Mouse (Mus musculus): Measurements from ENCODE around the gene Dok1. TPM values are rescaled to one million over a fixed set of nuclear protein-coding genes. Genes with fewer than 3 reads are reported as not detected.

Dok1 gene
- polyA plus RNA-seq (2012; ENCODE audit: insufficient read depth, insufficient read length, missing spikeins) = 1.3 and 1.5 TPM in 2 replicates

DNA sequence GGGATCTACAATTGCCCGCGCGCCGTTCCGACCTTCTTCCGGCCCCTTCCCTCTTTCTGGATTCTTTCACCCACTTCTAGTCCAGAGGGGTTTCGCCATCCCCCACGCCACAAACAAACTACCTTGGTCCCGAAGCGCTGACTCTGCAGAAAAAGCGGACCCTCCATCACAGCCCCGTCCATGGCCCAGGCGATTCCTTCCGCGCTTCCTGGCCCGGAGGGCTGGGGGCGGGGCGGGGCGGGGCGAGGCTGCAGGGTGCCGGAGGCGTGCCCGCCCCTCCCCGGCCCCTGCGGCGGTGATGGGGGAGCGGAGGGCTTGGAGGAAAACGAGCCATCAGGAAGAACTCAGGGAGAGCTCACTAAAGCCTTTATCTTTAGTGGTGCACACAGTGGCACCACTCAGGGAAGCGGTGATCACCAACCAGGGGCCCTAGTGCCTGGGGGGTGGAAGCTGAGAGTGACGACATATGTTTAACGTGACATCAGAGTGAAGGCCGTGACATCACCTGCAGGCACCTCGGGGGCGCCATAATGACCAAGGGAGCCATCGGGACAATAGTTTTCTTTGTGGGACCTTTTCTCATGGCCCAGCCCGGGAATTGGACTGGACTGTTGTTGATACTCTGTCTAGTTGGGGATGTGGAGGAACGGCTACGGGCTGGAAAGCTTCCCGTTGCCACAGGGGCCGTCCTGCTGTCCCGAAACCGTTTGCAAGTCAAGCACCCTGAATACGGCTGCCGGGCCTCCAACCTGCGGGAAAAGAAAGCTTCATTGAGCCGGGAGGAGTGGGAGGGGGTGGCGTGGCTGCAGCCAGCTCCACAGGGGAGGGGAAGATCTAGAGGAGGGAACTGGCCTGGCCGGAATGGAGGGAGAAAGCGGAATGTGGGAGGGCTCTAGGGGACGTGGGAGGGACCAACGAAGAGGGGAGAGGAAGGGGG is at the start of gene Dok1, which contains the start of gene Loxl3:
Gene Dok1 (minus strand): TSS at position 223 of the 937 bp plus-strand sequence.
Gene Loxl3 (plus strand): TSS at position 925 of the 937 bp plus-strand sequence.
- H3K4me3 ChIP-seq (ENCODE audit: insufficient read depth, low read depth, low read length) = peak within 1 kb of the TSS; percentile 72
- H3K4me1 ChIP-seq (ENCODE audit: control insufficient read depth, insufficient read depth, insufficient read length, low read length) = peaks cover 4% of the 10 kb centered on the region; the same call in 1 of the 2 replicates
- H3K27ac ChIP-seq (replicated peaks; ENCODE audit: low read depth, low read length) = peak within 1 kb of the TSS; percentile 55

- H3K27ac ChIP-seq (replicated peaks; ENCODE audit: low read depth, low read length) = no peak overlapping the region
- H3K4me3 ChIP-seq (ENCODE audit: insufficient read depth, low read depth, low read length) = no peak overlapping the region
- peaks cover 3% of the 10 kb centered on the region; the same call in 1 of the 2 replicates for H3K4me1 ChIP-seq (ENCODE audit: control insufficient read depth, insufficient read depth, insufficient read length, low read length)
These were observed 46.9 kb upstream of the Dok1 start for GRCm38 (mm10) chr6:83080210-83080609.

- Histone ChIP-seq H3K4me3 (ENCODE audit: insufficient read depth, low read depth, low read length) (peak overlapping the region; percentile 90), H3K4me1 (ENCODE audit: control insufficient read depth, insufficient read depth, insufficient read length, low read length) (peaks cover 3% of the 10 kb centered on the region; the same call in 1 of the 2 replicates)
These were observed 45.1 kb upstream of the Dok1 start for GRCm38 (mm10) chr6:83078324-83078858.

DNA sequence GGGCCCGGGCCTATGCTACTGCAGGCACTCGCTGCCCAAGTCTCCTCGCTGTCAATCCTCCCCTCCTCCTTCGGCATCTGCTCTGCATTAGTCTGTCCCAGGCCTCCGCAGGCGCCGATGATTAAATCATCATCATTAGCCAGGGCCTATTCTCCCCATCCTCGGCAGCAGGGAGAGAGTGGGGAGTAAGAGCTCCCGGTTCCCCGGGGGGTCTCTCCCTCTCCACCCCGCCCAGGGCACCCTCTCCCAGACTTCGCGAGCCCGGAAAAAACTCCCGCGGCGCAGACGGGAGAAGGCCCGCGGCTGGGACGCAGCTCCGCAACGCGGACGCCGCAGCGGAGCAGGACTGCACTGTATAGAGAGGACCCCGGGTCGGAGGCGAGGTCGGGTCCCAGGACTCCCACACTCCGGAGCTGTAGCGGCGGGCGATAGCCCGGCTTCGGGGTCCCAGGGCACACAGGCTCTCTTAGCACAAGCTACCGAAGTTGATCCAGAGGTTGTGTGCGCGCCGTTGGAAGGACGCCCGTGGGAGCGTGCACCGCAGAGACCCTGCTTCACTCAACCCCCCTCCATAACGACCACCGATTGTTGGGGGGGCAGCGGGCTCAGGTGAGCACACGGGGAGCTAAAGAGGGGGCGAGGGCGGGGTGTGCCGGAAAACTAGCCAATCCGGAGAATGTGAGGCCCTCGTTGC is 44.5 kb upstream of the Dok1 start, which contains the start of gene Pcgf1:
Gene Pcgf1 (plus strand): TSS at position 240 of the 694 bp plus-strand sequence.
- Histone ChIP-seq H3K27ac (replicated peaks; ENCODE audit: low read depth, low read length) (peak within 1 kb of the TSS; percentile 98), H3K4me3 (ENCODE audit: insufficient read depth, low read depth, low read length) (peak within 1 kb of the TSS; percentile 90), H3K4me1 (ENCODE audit: control insufficient read depth, insufficient read depth, insufficient read length, low read length) (peaks cover 3% of the 10 kb centered on the region; the same call in 1 of the 2 replicates)

More at GRCm38 (mm10) chr6:83078324-83078858, 45.1 kb upstream of the Dok1 start:
- peak overlapping the region; percentile 98 for H3K27ac ChIP-seq (replicated peaks; ENCODE audit: low read depth, low read length)

DNA sequence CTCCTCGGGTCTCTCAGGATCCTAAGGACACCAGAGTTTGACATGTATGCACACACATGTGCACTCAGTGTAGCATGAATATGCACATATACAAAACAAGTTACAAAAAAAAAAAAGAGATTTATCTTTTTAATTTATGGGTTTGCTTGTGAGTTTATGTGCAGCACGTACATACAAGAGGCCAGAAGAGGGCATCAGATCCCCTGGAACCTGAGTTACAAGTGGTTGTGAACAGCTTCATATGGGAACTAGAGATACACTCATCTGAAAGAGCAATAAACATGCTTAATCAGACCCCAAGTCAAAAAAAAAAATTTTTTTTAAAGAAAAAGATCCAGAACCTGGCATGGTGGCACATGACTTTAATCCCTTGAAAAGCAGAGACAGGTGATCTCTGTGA is 41.7 kb upstream of the Dok1 start:
- Histone ChIP-seq H3K27ac (replicated peaks; ENCODE audit: low read depth, low read length) (no peak overlapping the region), H3K4me1 (ENCODE audit: control insufficient read depth, insufficient read depth, insufficient read length, low read length) (peaks cover 3% of the 10 kb centered on the region; the same call in 1 of the 2 replicates), H3K4me3 (ENCODE audit: insufficient read depth, low read depth, low read length) (no peak overlapping the region)

DNA sequence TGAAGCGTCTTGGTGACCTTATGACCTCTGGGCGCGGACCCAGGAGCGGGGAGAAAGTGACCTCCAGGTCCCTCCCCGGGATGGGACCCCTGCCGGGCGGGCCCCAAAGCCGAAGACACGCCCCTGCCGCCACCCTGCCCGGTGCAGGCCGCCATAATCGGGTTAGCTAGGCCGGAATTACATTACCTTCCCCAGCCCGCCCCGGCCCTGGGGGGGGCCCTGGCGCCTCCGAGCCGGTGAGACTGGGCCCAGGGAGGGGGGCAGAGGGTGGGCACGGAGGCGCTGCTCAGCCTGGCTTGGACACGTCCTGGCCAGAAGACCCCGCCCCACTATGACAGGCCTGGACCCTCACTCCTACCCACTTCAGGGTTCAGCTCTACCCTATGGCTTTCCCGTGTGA is 37.9 kb upstream of the Dok1 start:
- H3K4me1 ChIP-seq (ENCODE audit: control insufficient read depth, insufficient read depth, insufficient read length, low read length) = no peaks in the 10 kb centered on the region; the same call in 1 of the 2 replicates
- H3K4me3 ChIP-seq (ENCODE audit: insufficient read depth, low read depth, low read length) = no peak overlapping the region
- H3K27ac ChIP-seq (replicated peaks; ENCODE audit: low read depth, low read length) = no peak overlapping the region

- H3K4me1 ChIP-seq (ENCODE audit: control insufficient read depth, insufficient read depth, insufficient read length, low read length) = no peaks in the 10 kb centered on the region; the same call in 1 of the 2 replicates
- H3K4me3 ChIP-seq (ENCODE audit: insufficient read depth, low read depth, low read length) = no peak overlapping the region
- no peak overlapping the region for H3K27ac ChIP-seq (replicated peaks; ENCODE audit: low read depth, low read length)
These were observed 37.3 kb upstream of the Dok1 start for GRCm38 (mm10) chr6:83070311-83071219.

GRCm38 (mm10) chr6:83070247-83070310 is 36.8 kb upstream of the Dok1 start, which contains the start of gene Tlx2:
Gene Tlx2 (minus strand): TSS chr6:83070293.
- Histone ChIP-seq H3K4me1 (ENCODE audit: control insufficient read depth, insufficient read depth, insufficient read length, low read length) (no peaks in the 10 kb centered on the region; the same call in 1 of the 2 replicates), H3K27ac (replicated peaks; ENCODE audit: low read depth, low read length) (no peak within 1 kb of the TSS), H3K4me3 (ENCODE audit: insufficient read depth, low read depth, low read length) (peak within 1 kb of the TSS; percentile 28)

DNA sequence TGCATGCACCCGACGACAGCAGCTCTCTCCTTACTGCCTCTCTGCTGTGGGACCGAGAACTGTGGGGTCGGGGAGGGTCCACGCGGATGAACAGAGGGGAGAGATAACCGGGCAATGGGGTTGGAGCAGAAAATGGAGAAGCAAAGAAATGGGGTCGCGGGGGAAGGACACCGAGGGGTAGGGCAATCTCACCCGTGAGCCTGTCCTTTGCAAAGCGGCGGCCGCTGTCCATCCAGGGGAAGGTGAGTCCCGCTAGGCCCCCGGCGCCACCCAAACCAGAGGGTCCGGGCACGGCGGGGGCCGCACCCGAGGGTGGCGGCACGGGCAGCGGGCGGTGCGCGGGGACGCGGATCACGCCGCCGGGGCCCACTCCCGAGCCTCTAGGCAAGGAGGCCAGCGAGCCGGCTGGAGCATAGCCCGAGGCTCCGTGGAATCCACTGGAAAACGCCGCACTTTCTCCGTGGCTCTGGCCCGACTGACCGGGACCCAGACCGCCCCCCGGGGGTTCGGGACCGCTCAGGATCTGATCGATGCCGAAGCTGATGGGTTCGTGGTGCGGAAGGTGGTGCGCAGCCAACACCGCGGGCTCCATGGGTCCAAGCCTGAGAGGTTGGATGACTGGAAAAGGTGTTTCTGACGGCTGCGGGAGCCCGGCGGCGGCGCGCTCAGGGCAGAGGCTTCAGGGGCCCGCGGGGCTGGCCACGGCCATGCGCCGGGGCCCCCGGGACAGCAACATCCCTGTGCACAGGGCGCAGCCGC is 36.4 kb upstream of the Dok1 start:
- H3K4me3 ChIP-seq (ENCODE audit: insufficient read depth, low read depth, low read length) = peak overlapping the region; percentile 28
- no peaks in the 10 kb centered on the region; the same call in 1 of the 2 replicates for H3K4me1 ChIP-seq (ENCODE audit: control insufficient read depth, insufficient read depth, insufficient read length, low read length)
- H3K27ac ChIP-seq (replicated peaks; ENCODE audit: low read depth, low read length) = no peak overlapping the region

DNA sequence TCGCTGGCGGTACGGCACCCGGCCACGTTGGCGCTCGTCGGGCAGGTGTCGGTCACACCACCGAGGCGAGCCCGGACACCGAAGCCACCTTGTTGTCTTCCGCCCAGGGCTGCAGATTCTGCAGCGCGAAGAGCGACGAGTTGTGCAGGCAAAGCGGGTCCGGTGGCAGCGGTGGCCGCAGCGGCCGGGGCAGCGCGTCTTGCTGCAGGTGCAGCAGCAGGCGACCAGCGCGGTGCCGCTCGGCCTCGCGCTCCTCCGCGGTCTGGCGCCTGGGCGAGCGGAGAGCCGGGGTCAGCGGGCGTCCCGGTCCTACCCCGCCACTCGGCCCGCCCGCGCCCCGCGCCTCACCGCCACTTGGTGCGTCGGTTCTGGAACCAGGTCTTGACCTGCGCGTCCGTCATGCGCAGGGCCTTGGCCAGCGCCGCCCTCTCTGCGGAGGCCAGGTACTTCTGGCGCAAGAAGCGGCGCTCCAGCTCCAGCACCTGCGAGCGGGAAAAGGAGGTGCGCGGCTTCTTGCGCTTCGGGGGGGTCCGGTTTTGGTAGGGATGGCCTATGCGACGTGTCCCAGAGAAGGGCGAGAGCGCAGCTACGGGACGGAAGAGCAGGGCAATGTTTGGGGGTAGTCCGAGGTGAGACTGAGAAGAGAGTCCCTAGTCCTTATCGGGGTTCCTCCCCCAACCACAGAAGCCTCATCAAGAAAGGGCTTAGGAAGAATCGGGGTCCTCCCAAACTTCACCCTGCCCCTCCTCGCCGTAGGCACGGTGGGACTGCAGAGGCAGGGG is 35.6 kb upstream of the Dok1 start:
- no peak overlapping the region for H3K27ac ChIP-seq (replicated peaks; ENCODE audit: low read depth, low read length)
- H3K4me1 ChIP-seq (ENCODE audit: control insufficient read depth, insufficient read depth, insufficient read length, low read length) = no peaks in the 10 kb centered on the region; the same call in 1 of the 2 replicates
- peak overlapping the region; percentile 28 for H3K4me3 ChIP-seq (ENCODE audit: insufficient read depth, low read depth, low read length)

DNA sequence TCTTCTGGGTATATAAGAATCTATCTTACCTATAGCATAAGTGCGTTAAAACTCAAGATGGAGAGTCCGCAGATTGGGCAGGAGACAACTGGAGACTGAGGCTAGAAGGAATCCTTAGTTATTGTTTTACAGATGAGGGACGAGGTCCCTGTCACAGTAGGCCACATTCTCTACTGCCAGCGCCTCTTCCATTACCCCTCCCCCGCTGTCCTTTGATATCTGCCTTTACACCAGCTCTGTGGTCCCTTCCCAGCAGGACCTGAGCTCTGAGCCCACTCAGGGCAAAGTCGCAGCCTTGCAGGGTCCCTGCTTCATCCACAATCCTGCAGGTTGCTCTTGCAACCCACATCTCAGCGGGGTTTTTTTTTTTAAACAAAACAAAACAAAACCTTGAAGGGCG is 35.0 kb upstream of the Dok1 start:
- Histone ChIP-seq H3K27ac (replicated peaks; ENCODE audit: low read depth, low read length) (no peak overlapping the region), H3K4me1 (ENCODE audit: control insufficient read depth, insufficient read depth, insufficient read length, low read length) (no peaks in the 10 kb centered on the region; the same call in 1 of the 2 replicates), H3K4me3 (ENCODE audit: insufficient read depth, low read depth, low read length) (no peak overlapping the region)

DNA sequence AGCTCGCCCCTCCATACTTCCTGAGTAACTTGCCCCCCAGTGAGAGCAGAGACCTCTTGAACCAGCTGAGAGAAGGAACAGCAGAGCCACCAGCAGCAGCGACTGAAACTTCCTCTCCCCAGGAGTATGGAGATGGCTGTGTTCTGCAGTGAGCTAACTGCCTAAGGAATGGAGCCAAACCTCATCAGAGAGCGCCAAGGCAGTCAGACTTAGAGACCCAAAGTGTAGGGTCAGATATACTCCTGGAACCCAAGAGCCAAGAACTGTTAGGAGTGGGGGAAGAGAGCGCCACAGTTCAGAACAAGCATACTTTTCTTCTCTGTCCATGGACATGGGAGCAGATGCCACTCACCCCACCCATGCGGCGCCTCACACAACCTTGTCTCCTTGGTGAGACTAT is 33.2 kb upstream of the Dok1 start:
- H3K4me3 ChIP-seq (ENCODE audit: insufficient read depth, low read depth, low read length) = no peak overlapping the region
- H3K4me1 ChIP-seq (ENCODE audit: control insufficient read depth, insufficient read depth, insufficient read length, low read length) = no peaks in the 10 kb centered on the region; the same call in 1 of the 2 replicates
- no peak overlapping the region for H3K27ac ChIP-seq (replicated peaks; ENCODE audit: low read depth, low read length)

GRCm38 (mm10) chr6:83065995-83066394 is 32.7 kb upstream of the Dok1 start:
- no peaks in the 10 kb centered on the region; the same call in 1 of the 2 replicates for H3K4me1 ChIP-seq (ENCODE audit: control insufficient read depth, insufficient read depth, insufficient read length, low read length)
- no peak overlapping the region for H3K27ac ChIP-seq (replicated peaks; ENCODE audit: low read depth, low read length)
- H3K4me3 ChIP-seq (ENCODE audit: insufficient read depth, low read depth, low read length) = no peak overlapping the region
